Mouse (Mus musculus): Measurements from ENCODE around the gene Cacna1f.

The Cacna1f gene

DNA sequence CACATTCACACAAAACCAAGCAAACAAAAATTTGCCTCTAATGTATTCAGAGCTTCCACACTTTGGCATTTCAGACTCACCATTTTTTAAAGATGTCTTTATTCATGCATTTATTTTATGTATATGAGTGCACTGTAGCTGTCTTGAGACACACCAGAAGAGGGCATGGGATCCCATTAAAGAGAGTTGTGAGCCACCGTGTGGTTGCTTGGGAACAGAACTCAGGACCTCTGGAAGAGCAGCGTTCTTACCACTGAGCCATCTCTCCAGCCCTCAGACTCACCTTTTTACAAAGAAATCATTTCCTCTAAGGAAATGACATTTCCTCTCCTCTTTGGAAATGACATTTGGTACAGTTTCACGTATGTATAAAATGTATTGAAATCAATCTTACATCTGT, 72.1 kb downstream of the Cacna1f start:
- DNase-seq = no peak

DNA sequence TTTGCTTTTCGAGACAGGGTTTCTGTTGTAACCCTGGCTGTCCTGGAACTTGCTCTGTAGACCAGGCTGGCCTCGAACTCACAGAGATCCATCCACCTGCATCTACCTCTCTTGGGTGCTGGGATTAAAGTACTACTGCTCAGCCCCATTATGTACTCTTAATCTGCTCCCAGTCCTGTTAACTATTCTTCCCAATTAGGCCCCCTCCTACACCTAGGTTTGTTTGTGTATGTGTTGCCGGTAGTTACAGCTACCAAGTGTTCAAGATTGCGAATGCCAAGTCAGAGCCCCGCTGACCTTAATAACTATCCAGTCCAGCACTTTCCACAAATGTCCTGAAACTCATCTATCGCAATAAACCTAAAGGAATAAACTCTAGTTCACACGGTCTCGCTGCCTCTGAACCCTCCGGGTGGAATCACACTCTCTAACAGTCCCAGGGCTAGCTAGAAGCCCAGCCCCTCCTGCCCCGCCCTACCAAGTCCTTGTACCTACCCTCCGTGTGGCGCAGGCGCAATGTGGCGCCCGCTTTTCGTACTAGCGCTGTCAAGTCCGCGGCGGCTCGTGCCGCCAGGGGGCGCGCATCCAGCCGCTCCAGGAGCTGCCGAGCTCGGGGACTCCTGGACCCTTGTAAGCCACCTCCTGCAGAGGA, 72.6 kb downstream of the Cacna1f start:
- peak; percentile 86 for DNase-seq

DNA sequence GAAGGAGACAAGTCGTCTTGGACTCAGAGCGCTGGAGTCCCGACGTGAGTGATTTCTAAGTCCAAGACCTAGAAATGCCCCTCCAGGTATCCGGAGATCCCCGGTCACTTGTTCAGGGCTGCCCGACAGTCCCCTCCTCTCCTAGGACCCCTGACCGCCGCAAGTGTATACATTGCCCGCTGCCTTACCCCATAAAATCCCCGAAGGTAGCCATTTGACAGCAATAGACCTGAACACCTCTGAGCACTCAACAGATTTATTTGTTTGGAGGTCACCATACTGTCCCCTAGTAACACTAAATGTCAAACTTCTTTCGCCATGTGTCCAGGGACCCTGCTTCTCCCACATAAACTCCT, 73.2 kb downstream of the Cacna1f start:
- DNase-seq = no peak

DNA sequence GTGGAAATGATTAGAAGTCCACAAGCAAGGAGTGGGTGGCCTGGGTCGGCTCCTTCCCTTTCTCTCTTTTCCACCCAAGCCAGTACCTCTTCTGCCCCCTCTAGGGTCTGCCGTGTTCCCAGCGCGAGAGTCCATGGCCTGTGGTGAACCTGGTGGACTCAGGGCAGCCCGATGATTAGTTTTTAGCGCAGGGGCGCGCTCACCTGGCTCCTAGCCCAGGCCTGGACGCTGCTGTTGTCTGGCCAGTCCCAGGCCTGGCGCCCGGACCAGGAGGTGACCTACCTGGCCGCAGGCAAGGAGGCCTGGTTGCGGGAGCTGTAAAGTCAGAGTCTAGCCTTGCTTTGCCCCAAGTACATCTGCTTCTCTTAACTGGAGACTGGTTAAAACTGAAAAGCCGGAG, 74.0 kb downstream of the Cacna1f start, which contains the start of gene Magix:
Gene Magix, minus strand, starts transcription at position 388 of the 400 bp plus-strand sequence.
- DNase-seq = no peak

Data from right cerebral cortex, postnatal 4 days (tissue).